Mouse (Mus musculus): ENCODE data around the gene Ilf2.

- TF ChIP-seq POLR2A (IDR thresholded peaks at IDR 0.05; ENCODE audit: extremely low read depth, insufficient read depth, low read length) = no peak
- TF ChIP-seq CTCF (IDR thresholded peaks at IDR 0.05; ENCODE audit: low read depth, low read length) = no peak
These were observed 27.5 kb downstream of the Ilf2 start for GRCm38 (mm10) chr3:90503444-90503843.

Measured in liver, adult 2 months (tissue).